Mouse (Mus musculus) B cell, adult (primary cell): ENCODE data around the gene Atp1a3. TPM values are rescaled to one million over a fixed set of nuclear protein-coding genes. Genes with fewer than 3 reads are reported as not detected.

ENCODE experiments used
- total RNA-seq: library from RNA; stranded (reverse); gene quantifications from 4 replicates; pipeline ENCODE4 v1.2.4, GENCODE M21; 2023; ENCODE audit not compliant: inconsistent age

Atp1a3 gene
- 0.13 to 0.51 TPM in 2 of 4 replicates, not detected in the others for total RNA-seq

GRCm38 (mm10) chr7:25005421-25006065 lies at the start of gene Atp1a3:
Gene Atp1a3 (minus strand): TSS chr7:25005958.

GRCm38 (mm10) chr7:24971972-24972893 lies 33.5 kb downstream of the Atp1a3 start, which contains the start of gene Rabac1:
Gene Rabac1 (minus strand): TSS chr7:24972754.

GRCm38 (mm10) chr7:24944257-24944950 lies 61.4 kb downstream of the Atp1a3 start, which contains the start of gene Gm4881:
Gene Gm4881 (minus strand): TSS chr7:24944494.

Other genes starting within 250 kb of the Atp1a3 start
- gene Cd177, start 245.6 kb downstream of the Atp1a3 start, total RNA-seq, result 0.29 to 0.32 TPM in 2 of 4 replicates, not detected in the others
- gene Ceacam10, start 228.8 kb downstream of the Atp1a3 start, total RNA-seq, result not detected in 4 replicates
- 1.7 to 3.0 TPM in 2 of 4 replicates, not detected in the others for gene Gm9844, start 143.7 kb downstream of the Atp1a3 start, total RNA-seq
- gene Lypd4, start 136.0 kb downstream of the Atp1a3 start, total RNA-seq, result not detected in 4 replicates
- not detected in 4 replicates for gene Dmrtc2, start 135.9 kb downstream of the Atp1a3 start, total RNA-seq
- 2,682 to 2,740 TPM (median 2,716 TPM) in 4 replicates for gene Rps19, start 121.6 kb downstream of the Atp1a3 start, total RNA-seq
- 1,752 to 1,862 TPM (median 1,794 TPM) in 4 replicates for gene Cd79a, start 108.6 kb downstream of the Atp1a3 start, total RNA-seq
- gene Arhgef1, start 103.0 kb downstream of the Atp1a3 start, total RNA-seq, result 1,222 to 1,291 TPM (median 1,265 TPM) in 4 replicates
- not detected in 4 replicates for gene Gm4881, start 61.5 kb downstream of the Atp1a3 start, total RNA-seq
- 155 to 184 TPM (median 178 TPM) in 4 replicates for gene Rabac1, start 33.2 kb downstream of the Atp1a3 start, total RNA-seq
- gene Grik5, start 66.4 kb upstream of the Atp1a3 start, total RNA-seq, result 1.9 to 3.4 TPM (median 3.1 TPM) in 4 replicates
- gene Zfp574, start 66.6 kb upstream of the Atp1a3 start, total RNA-seq, result 13.0 to 18.2 TPM (median 14.8 TPM) in 4 replicates
- gene Pou2f2, start 173.8 kb upstream of the Atp1a3 start, total RNA-seq, result 156 to 187 TPM (median 177 TPM) in 4 replicates
- 71.2 to 82.1 TPM (median 74.6 TPM) in 4 replicates for gene Dedd2, start 214.7 kb upstream of the Atp1a3 start, total RNA-seq
- gene Zfp526, start 215.5 kb upstream of the Atp1a3 start, total RNA-seq, result 12.5 to 14.9 TPM (median 13.9 TPM) in 4 replicates
- 86.7 to 89.1 TPM (median 88.1 TPM) in 4 replicates for gene Gsk3a, start 231.9 kb upstream of the Atp1a3 start, total RNA-seq
- gene Erf, start 244.8 kb upstream of the Atp1a3 start, total RNA-seq, result 14.7 to 23.8 TPM (median 21.3 TPM) in 4 replicates